In genomic region chr11:93856284-93856955, GRCm38 (mm10) we compare ENCODE assay signal across 8 mouse cellular contexts. TPM values are rescaled to one million over a fixed set of nuclear protein-coding genes. Genes with fewer than 3 reads are reported as not detected.
DNase-seq lines count a peak whose midpoint lies in the region; ATAC-seq and TF ChIP-seq lines count a peak whose summit lies in the region.

No protein-coding gene starts in this region.

- H3K4me2 ChIP-seq in hindbrain, embryonic 12.5 days (replicated peaks) = no peak overlapping the region
- H3K4me2 ChIP-seq in hindbrain, embryonic 16.5 days (ENCODE audit: low read length) = peak overlapping the region; percentile 33
- H3K4me2 ChIP-seq in midbrain, embryonic 13.5 days (replicated peaks) = no peak overlapping the region

- 6% methylated on average over 6 of the region's 6 CpGs for WGBS in hindbrain, embryonic 10.5 days
- WGBS in hindbrain, embryonic 12.5 days = 7% methylated on average over 6 of the region's 6 CpGs
- 4% methylated on average over 6 of the region's 6 CpGs for WGBS in hindbrain, embryonic 16.5 days
- 10% methylated on average over 6 of the region's 6 CpGs for WGBS in midbrain, embryonic 13.5 days
- WGBS in small intestine, adult 2 months = 4% methylated on average over 6 of the region's 6 CpGs

- no peak overlapping the region for H3K4me3 ChIP-seq in hindbrain, embryonic 10.5 days
- H3K4me3 ChIP-seq in hindbrain, embryonic 12.5 days = no peak overlapping the region
- no peak overlapping the region for H3K4me3 ChIP-seq in hindbrain, embryonic 16.5 days (ENCODE audit: low read length)
- H3K4me3 ChIP-seq in midbrain, embryonic 13.5 days (replicated peaks) = no peak overlapping the region
- no peak overlapping the region for H3K4me3 ChIP-seq in small intestine, adult 2 months (ENCODE audit: low read depth, low read length)

- ATAC-seq in hindbrain, embryonic 12.5 days (ENCODE audit: low FRiP score) = no peak
- peak; percentile 78 for ATAC-seq in hindbrain, embryonic 16.5 days
- ATAC-seq in midbrain, embryonic 13.5 days = peak; percentile 56

- no peak overlapping the region for H3K27ac ChIP-seq in hindbrain, embryonic 10.5 days
- no peak overlapping the region for H3K27ac ChIP-seq in hindbrain, embryonic 12.5 days
- H3K27ac ChIP-seq in hindbrain, embryonic 16.5 days (ENCODE audit: low read depth, low read length) = no peak overlapping the region
- no peak overlapping the region for H3K27ac ChIP-seq in midbrain, embryonic 13.5 days
- H3K27ac ChIP-seq in small intestine, adult 2 months (ENCODE audit: insufficient read depth, low read depth, low read length) = no peak overlapping the region

- peak; percentile 79; the same call in 1 of the 2 replicates for TF ChIP-seq CTCF in small intestine, adult 2 months (IDR thresholded peaks at IDR 0.05; ENCODE audit: extremely low read depth, insufficient read length, insufficient replicate concordance, low read depth, low read length)

- DNase-seq in hindbrain, embryonic 10.5 days (ENCODE audit: low spot score) = peak; percentile 77
- peak; percentile 75 for DNase-seq in cerebellum, adult 9-11 months
- peak; percentile 73 to 87 for DNase-seq in frontal cortex, postnatal 14 days (ENCODE audit: low spot score in 2 of 2)
- DNase-seq in left cerebral cortex, adult 8-10 months (ENCODE audit: low spot score in 2 of 2) = peak; percentile 64 to 74

- no peaks in the 10 kb centered on the region for H3K4me1 ChIP-seq in hindbrain, embryonic 10.5 days (replicated peaks)
- H3K4me1 ChIP-seq in hindbrain, embryonic 12.5 days = peaks cover 2% of the 10 kb centered on the region; the same call in 1 of the 2 replicates
- no peaks in the 10 kb centered on the region for H3K4me1 ChIP-seq in hindbrain, embryonic 16.5 days (ENCODE audit: control insufficient read depth, insufficient read depth, low read depth, low read length)
- no peaks in the 10 kb centered on the region for H3K4me1 ChIP-seq in midbrain, embryonic 13.5 days (replicated peaks)
- H3K4me1 ChIP-seq in small intestine, adult 2 months (ENCODE audit: control insufficient read depth, insufficient read depth, insufficient read length, low read length) = no peaks in the 10 kb centered on the region

- H3K9me3 ChIP-seq in hindbrain, embryonic 10.5 days = no peaks in the 10 kb centered on the region
- no peaks in the 10 kb centered on the region for H3K9me3 ChIP-seq in hindbrain, embryonic 12.5 days (replicated peaks)
- no peaks in the 10 kb centered on the region for H3K9me3 ChIP-seq in hindbrain, embryonic 16.5 days (ENCODE audit: control insufficient read depth, low read length)
- H3K9me3 ChIP-seq in midbrain, embryonic 13.5 days = no peaks in the 10 kb centered on the region

- H3K9ac ChIP-seq in hindbrain, embryonic 12.5 days = no peak overlapping the region
- H3K9ac ChIP-seq in hindbrain, embryonic 16.5 days (ENCODE audit: low read depth, low read length) = no peak overlapping the region
- H3K9ac ChIP-seq in midbrain, embryonic 13.5 days (replicated peaks) = no peak overlapping the region

- peaks cover 24% of the 10 kb centered on the region for H3K36me3 ChIP-seq in hindbrain, embryonic 10.5 days
- H3K36me3 ChIP-seq in hindbrain, embryonic 12.5 days = 0 out of 2 replicates have a peak, but pooled peaks cover 14% of the 10 kb centered on the region
- peaks cover 4% of the 10 kb centered on the region for H3K36me3 ChIP-seq in hindbrain, embryonic 16.5 days (ENCODE audit: control insufficient read depth, insufficient read depth, low read length)
- H3K36me3 ChIP-seq in midbrain, embryonic 13.5 days = peaks cover 18% of the 10 kb centered on the region
- H3K36me3 ChIP-seq in small intestine, adult 2 months (ENCODE audit: control insufficient read depth, insufficient read depth, low read length) = peaks cover 7% of the 10 kb centered on the region; the same call in 1 of the 2 replicates

- no peak for TF ChIP-seq POLR2A in small intestine, adult 2 months (IDR thresholded peaks at IDR 0.05; ENCODE audit: low read depth, low read length)

- H3K27me3 ChIP-seq in hindbrain, embryonic 10.5 days (ENCODE audit: insufficient read depth, poor library complexity, severe bottlenecking) = no peaks in the 10 kb centered on the region
- no peaks in the 10 kb centered on the region for H3K27me3 ChIP-seq in hindbrain, embryonic 12.5 days
- H3K27me3 ChIP-seq in hindbrain, embryonic 16.5 days (replicated peaks; ENCODE audit: control insufficient read depth, insufficient read depth, low read length) = no peaks in the 10 kb centered on the region
- no peaks in the 10 kb centered on the region for H3K27me3 ChIP-seq in midbrain, embryonic 13.5 days
- no peaks in the 10 kb centered on the region for H3K27me3 ChIP-seq in small intestine, adult 2 months (ENCODE audit: control insufficient read depth, insufficient read depth, low read length)

RNA-seq across cellular contexts. Expression of gene Utp18, which starts 29.1 kb away (rescaled TPM):
- polyA plus RNA-seq in hindbrain, embryonic 10.5 days (2016; fragmentation: Nextera tagmentation; extraction: Ambion mirVana) = 30.9 and 35.8 TPM in 2 replicates
- polyA plus RNA-seq in hindbrain, embryonic 12.5 days (2016; fragmentation: Nextera tagmentation; extraction: Ambion mirVana) = 40.5 and 42.6 TPM in 2 replicates
- polyA plus RNA-seq in hindbrain, embryonic 16.5 days (2015; fragmentation: Nextera tagmentation; extraction: Ambion mirVana) = 25.5 and 26.0 TPM in 2 replicates
- total RNA-seq in left cerebral cortex, adult 8-10 months (2022) = 10 to 100 TPM; 20.1 to 24.8 (median 23.4) TPM
- 31.3 and 31.7 TPM in 2 replicates for polyA plus RNA-seq in midbrain, embryonic 13.5 days (2015; fragmentation: Nextera tagmentation; extraction: Ambion mirVana)
- 1.9 and 2.7 TPM in 2 replicates for polyA plus RNA-seq in small intestine, adult 2 months (2012; rRNA removed)

RNA-seq across cellular contexts. Expression of gene Mbtd1, which starts 29.2 kb away (rescaled TPM):
- 26.9 and 34.0 TPM in 2 replicates for polyA plus RNA-seq in hindbrain, embryonic 10.5 days (2016; fragmentation: Nextera tagmentation; extraction: Ambion mirVana)
- polyA plus RNA-seq in hindbrain, embryonic 12.5 days (2016; fragmentation: Nextera tagmentation; extraction: Ambion mirVana) = 50.1 and 54.0 TPM in 2 replicates
- 18.0 and 19.0 TPM in 2 replicates for polyA plus RNA-seq in hindbrain, embryonic 16.5 days (2015; fragmentation: Nextera tagmentation; extraction: Ambion mirVana)
- total RNA-seq in left cerebral cortex, adult 8-10 months (2022) = 10 to 100 TPM; 28.1 to 38.8 (median 31.6) TPM
- polyA plus RNA-seq in midbrain, embryonic 13.5 days (2015; fragmentation: Nextera tagmentation; extraction: Ambion mirVana) = 43.4 and 44.4 TPM in 2 replicates
- 0.55 and 0.91 TPM in 2 replicates for polyA plus RNA-seq in small intestine, adult 2 months (2012; rRNA removed)
